Mouse (Mus musculus): ENCODE measurements around the gene Ms4a2. TPM values are rescaled to one million over a fixed set of nuclear protein-coding genes. Genes with fewer than 3 reads are reported as not detected.

The Ms4a2 gene
- polyA plus RNA-seq (2017; shearing (Covaris generic)): 0.11 TPM

DNA sequence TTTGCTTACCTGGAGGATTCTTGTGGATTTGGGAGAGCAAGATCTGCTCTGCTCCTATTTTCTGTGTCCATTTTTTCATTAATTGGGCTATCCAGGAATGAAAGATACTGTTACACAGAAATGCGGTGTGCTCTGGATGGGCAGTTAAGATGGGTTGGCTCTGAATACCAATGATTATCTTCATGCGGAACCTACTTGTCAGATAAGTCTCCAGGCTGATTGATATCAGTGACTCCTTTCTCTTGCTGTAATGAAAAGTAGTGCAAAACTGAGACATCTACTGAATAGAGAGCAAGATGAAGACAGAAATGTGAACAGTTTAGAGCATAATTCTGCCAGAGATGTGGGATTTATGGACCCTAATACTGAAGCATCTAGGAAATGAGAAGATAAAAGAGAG lies at the start of gene Ms4a2:
Ms4a2 (minus strand) TSS at position 169 of the 400 bp plus-strand sequence.

GRCm38 (mm10) chr19:11660459-11660858 lies 36.9 kb upstream of the Ms4a2 start, which contains the start of gene Oosp2:
Gene Oosp2 (minus strand): TSS chr19:11660559.

DNA sequence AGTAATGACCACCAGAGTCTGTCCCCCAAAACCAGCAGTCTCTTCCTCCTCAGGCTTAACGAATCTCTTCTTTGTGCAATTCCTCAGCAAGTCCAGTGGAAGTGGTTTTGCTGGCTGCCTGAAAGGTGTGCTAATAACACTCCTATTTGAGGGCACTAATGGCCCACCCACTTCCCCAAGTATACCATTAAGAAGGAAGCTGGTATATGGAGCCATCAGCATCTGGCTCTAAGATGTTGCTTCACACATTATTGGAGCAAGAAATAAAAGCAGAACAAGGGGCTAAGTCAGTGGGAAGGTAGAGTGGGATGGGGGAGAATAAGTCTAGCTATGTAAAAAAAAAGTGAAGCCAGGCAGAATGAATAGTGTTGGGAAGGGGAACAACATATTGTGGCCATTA lies 17.2 kb upstream of the Ms4a2 start, which contains the start of gene Ms4a3:
Ms4a3 (minus strand) TSS at position 120 of the 400 bp plus-strand sequence.

GRCm38 (mm10) chr19:11604603-11605002 lies 18.9 kb downstream of the Ms4a2 start, which contains the start of gene Ms4a6d:
Gene Ms4a6d (minus strand): TSS chr19:11604849.

Other genes starting within 250 kb of the Ms4a2 start
- gene Ms4a4a, start 248.2 kb downstream of the Ms4a2 start, polyA plus RNA-seq (2017; shearing (Covaris generic)): 2.8 TPM
- 100 TPM for gene Ms4a4c, start 218.9 kb downstream of the Ms4a2 start, polyA plus RNA-seq (2017; shearing (Covaris generic))
- gene Ms4a4b, start 180.2 kb downstream of the Ms4a2 start, polyA plus RNA-seq (2017; shearing (Covaris generic)): 3,877 TPM
- 18.1 TPM for gene Ms4a6c, start 154.4 kb downstream of the Ms4a2 start, polyA plus RNA-seq (2017; shearing (Covaris generic))
- 394 TPM for gene Gm8369, start 137.8 kb downstream of the Ms4a2 start, polyA plus RNA-seq (2017; shearing (Covaris generic))
- gene Ms4a6b, start 107.2 kb downstream of the Ms4a2 start, polyA plus RNA-seq (2017; shearing (Covaris generic)): 1,105 TPM
- 3.6 TPM for gene Ms4a4d, start 86.9 kb downstream of the Ms4a2 start, polyA plus RNA-seq (2017; shearing (Covaris generic))
- gene Ms4a6d, start 18.9 kb downstream of the Ms4a2 start, polyA plus RNA-seq (2017; shearing (Covaris generic)): 11.4 TPM
- gene Ms4a3, start 17.1 kb upstream of the Ms4a2 start, polyA plus RNA-seq (2017; shearing (Covaris generic)): not detected
- gene Oosp2, start 36.8 kb upstream of the Ms4a2 start, polyA plus RNA-seq (2017; shearing (Covaris generic)): not detected
- 0.53 TPM for gene Oosp1, start 67.4 kb upstream of the Ms4a2 start, polyA plus RNA-seq (2017; shearing (Covaris generic))
- gene Oosp3, start 73.3 kb upstream of the Ms4a2 start, polyA plus RNA-seq (2017; shearing (Covaris generic)): not detected
- gene Gif, start 123.8 kb upstream of the Ms4a2 start, polyA plus RNA-seq (2017; shearing (Covaris generic)): not detected
- gene Mrpl16, start 146.7 kb upstream of the Ms4a2 start, polyA plus RNA-seq (2017; shearing (Covaris generic)): 50.3 TPM
- 2.5 TPM for gene Stx3, start 195.7 kb upstream of the Ms4a2 start, polyA plus RNA-seq (2017; shearing (Covaris generic))
- gene Olfr1417, start 215.5 kb upstream of the Ms4a2 start, polyA plus RNA-seq (2017; shearing (Covaris generic)): not detected
- not detected for gene Olfr1418, start 237.3 kb upstream of the Ms4a2 start, polyA plus RNA-seq (2017; shearing (Covaris generic))